Mouse (Mus musculus) testis, adult 2 months (tissue): ENCODE measurements around the gene Gm10644.

Experiments used
- CTCF ChIP-seq: fragments of 200-500 bp; IDR thresholded peaks from 2 replicates; pipeline ENCODE4 v1.5.1; 2012; ENCODE audit warnings: low read depth, mild to moderate bottlenecking, inconsistent platforms, low read length, moderate library complexity; ENCODE audit not compliant: control insufficient read depth, insufficient read depth, insufficient replicate concordance
- POLR2A ChIP-seq: fragments of 200-500 bp; IDR thresholded peaks from 2 replicates; pipeline ENCODE4 v1.6.1; 2012; ENCODE audit warnings: low read depth, mild to moderate bottlenecking, inconsistent platforms, low read length, moderate library complexity; ENCODE audit not compliant: control insufficient read depth

- TF ChIP-seq POLR2A (no peak), CTCF (no peak)
These were observed 16.7 kb downstream of the Gm10644 start for GRCm38 (mm10) chr8:83938330-83938729.
